Mouse (Mus musculus) embryo, embryonic 11 days (tissue): ENCODE measurements around the gene Vmn2r102.

Experiments used
- DNase-seq: peaks from one replicate; pipeline ENCODE4 v3.0.0-alpha.2; 2015

Vmn2r102 gene

DNA sequence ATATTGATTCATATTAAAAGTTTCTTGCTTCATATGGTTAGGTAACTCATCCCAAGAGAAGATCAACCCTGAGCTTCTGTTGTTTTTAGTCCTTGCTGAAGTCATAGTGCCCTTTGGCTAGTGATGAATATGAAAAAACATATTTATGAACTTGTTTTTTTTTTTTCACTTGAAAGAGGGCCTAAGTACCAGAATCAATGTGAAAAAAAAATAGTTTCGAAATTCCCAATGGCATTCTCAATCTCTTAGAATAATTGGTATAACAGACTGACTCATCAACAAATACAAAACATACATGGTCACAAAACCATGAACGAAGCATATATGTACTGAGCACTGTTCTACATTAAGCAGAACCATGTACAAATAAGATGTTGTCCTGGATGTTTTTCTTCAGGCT is at the start of gene Vmn2r102:
TSS of gene Vmn2r102 (plus strand) at position 301 of the 400 bp plus-strand sequence.
- no peak for DNase-seq

DNA sequence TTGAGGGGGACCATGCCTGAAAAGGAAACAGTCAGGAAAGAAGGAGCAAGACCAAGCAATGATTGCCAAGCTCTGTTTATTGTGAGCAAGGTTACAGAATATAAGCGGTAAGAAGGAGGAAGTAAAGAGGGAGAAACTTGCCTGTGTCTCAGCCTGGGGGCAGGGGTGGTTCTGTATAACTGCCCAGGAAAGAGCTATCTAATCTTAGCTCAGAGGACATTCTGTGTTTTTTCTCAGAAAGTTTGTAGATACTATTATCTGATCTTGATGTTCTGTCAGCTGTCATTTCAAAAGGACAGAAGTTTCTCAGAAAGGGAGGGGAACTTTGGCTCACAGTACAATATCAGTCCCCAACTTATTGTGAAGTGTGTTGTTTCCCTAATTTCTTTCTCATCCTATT is 30.8 kb upstream of the Vmn2r102 start:
- DNase-seq = no peak

DNA sequence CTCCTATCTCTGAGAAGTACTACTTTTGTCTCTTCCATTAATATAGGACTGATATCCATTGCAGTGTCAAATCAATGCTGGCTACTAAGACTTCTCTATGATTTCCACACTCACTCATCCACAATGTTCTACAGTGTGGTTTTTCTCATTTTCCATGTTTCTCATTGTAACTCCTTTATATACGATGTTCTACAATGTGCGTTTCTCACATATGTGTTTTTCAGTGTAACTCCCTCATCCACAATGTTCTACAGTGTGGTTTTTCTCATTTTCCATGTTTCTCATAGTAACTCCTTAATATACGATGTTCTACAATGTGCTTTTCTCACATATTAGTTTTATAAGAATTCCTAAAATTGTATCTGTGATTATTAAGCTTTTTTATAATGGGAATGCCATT is 1.7 kb upstream of the Vmn2r102 start:
- no peak for DNase-seq

DNA sequence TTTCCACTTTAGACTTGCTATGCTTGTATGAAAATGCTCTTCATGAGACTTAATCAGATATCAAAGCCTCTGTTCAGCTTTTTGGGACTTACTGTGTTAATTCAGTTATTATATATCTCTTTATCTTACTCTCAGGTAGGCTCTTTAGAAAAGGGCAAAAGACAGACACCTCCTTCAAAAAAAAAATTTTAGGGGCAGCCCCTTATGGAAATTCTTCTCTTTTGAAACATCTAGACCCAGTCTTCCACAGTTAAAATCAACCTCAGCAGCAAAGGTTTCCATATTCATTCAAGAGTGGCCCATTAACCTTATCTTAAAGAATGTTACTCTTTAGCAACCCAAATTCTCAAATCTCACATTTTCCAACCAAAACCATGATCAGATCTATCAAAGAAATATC is 31.9 kb downstream of the Vmn2r102 start:
- DNase-seq = no peak
